Mouse (Mus musculus) C2C12 (cell line): ENCODE measurements at regions not wholly inside any gene's neighbourhood (a gene's known extent, or its start where the extent isn't known, plus 50 kb on each side); places are given as distances from the start of the nearest gene placed in this dataset.

Experiments
- CEBPB ChIP-seq: IDR thresholded peaks from one replicate; pipeline ENCODE4 v1.6.1; 2011; ENCODE audit warnings: low read depth, mild to moderate bottlenecking, control low read depth, moderate library complexity
- CTCF ChIP-seq: IDR thresholded peaks from one replicate; pipeline ENCODE4 v1.5.1; 2011; ENCODE audit not compliant: control insufficient read depth, insufficient read depth, insufficient read length
- USF1 ChIP-seq: IDR thresholded peaks from one replicate; pipeline ENCODE4 v1.6.1; 2011; ENCODE audit warnings: low read depth, mild to moderate bottlenecking, control low read depth, moderate library complexity

DNA sequence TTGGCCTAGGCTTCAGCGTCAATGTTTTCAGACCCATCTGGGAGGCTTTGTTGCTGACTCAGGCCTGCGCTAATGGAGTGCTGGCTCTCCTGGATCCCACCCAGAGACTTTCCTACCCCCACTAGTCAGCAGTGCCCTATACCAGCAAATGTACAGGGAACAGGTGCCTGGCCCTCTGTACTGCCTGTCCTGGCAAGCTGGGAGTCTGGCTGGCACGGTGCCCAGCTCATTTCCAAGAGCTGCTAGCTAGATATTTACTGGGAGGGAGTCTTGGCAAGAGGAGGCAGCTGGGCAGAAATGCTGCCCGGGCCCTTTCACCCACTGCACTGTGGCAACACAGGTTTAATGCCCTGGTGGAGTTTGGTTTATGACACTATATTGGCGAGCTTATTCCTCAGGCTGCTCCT lies 197.2 kb downstream of the Emp1 start:
- TF ChIP-seq CTCF: no peak
- no peak for TF ChIP-seq USF1
- no peak for TF ChIP-seq CEBPB
